Mouse (Mus musculus): ENCODE data around the gene Bbs9. TPM values are rescaled to one million over a fixed set of nuclear protein-coding genes. Genes with fewer than 3 reads are reported as not detected.

Gene Bbs9
- polyA plus RNA-seq, 1 experiment from 2014 or later, result 13.2 TPM

DNA sequence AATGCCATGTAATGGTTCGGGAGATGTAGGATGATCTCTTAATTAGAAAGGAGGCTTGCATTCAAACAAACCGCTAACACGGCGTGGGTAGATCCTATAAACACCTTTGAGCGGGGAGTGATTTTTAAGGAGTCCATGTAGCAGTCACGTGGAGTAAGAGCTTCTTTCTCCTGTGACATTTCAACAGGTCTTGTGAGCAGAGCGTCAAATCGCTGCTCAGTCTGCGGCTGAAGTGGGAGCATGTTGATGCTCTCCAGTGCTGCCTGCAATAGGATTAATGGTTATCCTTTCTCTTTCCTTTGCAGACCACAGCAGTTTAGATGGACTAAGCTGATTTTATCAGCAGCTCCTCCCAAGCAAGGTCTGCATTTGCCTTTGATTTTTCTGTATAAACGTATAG is 750 bp downstream of the Bbs9 start:
- Histone ChIP-seq H3K27ac (replicated peaks) (peak overlapping the region; percentile 74), H3K27me3 (ENCODE audit: low read depth, poor library complexity, severe bottlenecking) (no peaks in the 10 kb centered on the region), H3K4me1 (peaks cover 13% of the 10 kb centered on the region), H3K4me3 (peak overlapping the region; percentile 68), H3K9me3 (replicated peaks) (no peaks in the 10 kb centered on the region), H3K36me3 (no peaks in the 10 kb centered on the region)
- DNase-seq (ENCODE audit: low spot score), result no peak
- WGBS, result 6% methylated on average over 10 of the region's 10 CpGs

- no peak overlapping the region for H3K27ac ChIP-seq (replicated peaks)
- H3K9me3 ChIP-seq (replicated peaks), result no peaks in the 10 kb centered on the region
- WGBS, result 91% methylated on average over 8 of the region's 8 CpGs
- H3K4me3 ChIP-seq, result no peak overlapping the region
- peaks cover 13% of the 10 kb centered on the region for H3K4me1 ChIP-seq
- DNase-seq (ENCODE audit: low spot score), result no peak
- no peaks in the 10 kb centered on the region for H3K36me3 ChIP-seq
- no peaks in the 10 kb centered on the region for H3K27me3 ChIP-seq (ENCODE audit: low read depth, poor library complexity, severe bottlenecking)
These were observed 3.4 kb downstream of the Bbs9 start for GRCm38 (mm10) chr9:22478946-22479345.

- WGBS, result 97% methylated on average over 8 of the region's 8 CpGs
- no peak for DNase-seq (ENCODE audit: low spot score)
- Histone ChIP-seq H3K4me3 (no peak overlapping the region), H3K9me3 (replicated peaks) (no peaks in the 10 kb centered on the region), H3K4me1 (no peaks in the 10 kb centered on the region), H3K36me3 (no peaks in the 10 kb centered on the region), H3K27ac (replicated peaks) (no peak overlapping the region), H3K27me3 (ENCODE audit: low read depth, poor library complexity, severe bottlenecking) (no peaks in the 10 kb centered on the region)
These were observed 8.5 kb downstream of the Bbs9 start for GRCm38 (mm10) chr9:22483866-22484561.

DNA sequence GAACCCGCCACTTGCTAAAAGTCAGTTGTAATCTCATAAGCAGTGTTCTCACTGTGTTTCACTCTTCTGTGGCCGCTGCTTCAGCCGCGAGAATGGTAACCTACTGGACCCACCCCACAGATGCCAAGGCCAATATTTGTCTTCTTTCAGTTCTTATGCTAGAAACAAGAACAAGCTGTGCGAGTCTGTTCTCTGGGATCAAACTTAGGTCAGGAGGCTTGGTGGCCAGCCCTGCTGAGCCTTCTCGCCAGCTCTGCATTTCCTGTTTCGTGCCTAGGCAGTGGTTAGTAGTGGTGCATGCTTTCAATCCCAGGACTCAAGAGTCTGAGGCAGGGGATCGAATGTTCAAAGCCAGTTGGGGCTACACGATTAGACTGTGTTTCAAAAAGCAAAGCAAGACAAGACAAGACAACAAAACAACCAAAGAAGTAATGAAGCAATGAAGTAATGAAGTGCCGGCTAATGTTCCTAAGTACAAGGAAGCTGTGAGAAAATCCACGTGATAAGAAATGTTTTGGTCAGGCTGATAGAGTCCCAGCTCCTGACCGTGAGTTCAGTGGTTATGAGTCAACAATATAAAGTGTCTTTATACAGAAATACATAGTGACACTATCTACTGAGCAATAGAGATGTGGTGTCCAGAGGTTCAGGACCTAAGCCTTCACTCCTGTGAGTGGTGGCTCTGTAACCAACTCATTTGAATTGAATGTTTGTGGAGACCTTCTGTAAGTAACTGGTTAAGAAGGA is 9.2 kb downstream of the Bbs9 start:
- DNase-seq (ENCODE audit: low spot score), result no peak
- H3K27ac ChIP-seq (replicated peaks), result no peak overlapping the region
- no peaks in the 10 kb centered on the region for H3K27me3 ChIP-seq (ENCODE audit: low read depth, poor library complexity, severe bottlenecking)
- H3K36me3 ChIP-seq, result no peaks in the 10 kb centered on the region
- H3K4me1 ChIP-seq, result no peaks in the 10 kb centered on the region
- H3K4me3 ChIP-seq, result no peak overlapping the region
- WGBS, result 92% methylated on average over 12 of the region's 12 CpGs
- H3K9me3 ChIP-seq (replicated peaks), result no peaks in the 10 kb centered on the region

DNA sequence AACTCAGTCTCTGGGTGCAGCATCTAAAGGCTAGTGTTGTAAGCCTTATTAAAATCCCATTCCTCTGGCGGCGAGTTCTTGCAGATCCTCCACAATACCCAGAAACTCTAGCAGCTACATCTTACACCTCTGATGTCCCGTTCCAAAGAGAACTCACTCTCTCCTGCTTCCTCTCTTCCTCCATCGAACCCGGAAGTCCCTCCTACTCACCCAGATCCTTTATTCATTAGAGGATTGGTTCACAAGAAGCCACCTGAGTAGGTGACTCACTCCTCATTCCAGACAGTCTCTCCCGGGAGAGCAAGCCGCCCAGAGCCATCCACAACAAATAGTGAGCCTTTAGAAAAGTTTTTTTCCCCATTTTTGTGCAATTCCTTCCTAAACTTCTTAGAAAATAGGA is 10.7 kb downstream of the Bbs9 start:
- DNase-seq (ENCODE audit: low spot score), result no peak
- Histone ChIP-seq H3K4me1 (no peaks in the 10 kb centered on the region), H3K9me3 (replicated peaks) (no peaks in the 10 kb centered on the region), H3K4me3 (no peak overlapping the region), H3K36me3 (no peaks in the 10 kb centered on the region), H3K27me3 (ENCODE audit: low read depth, poor library complexity, severe bottlenecking) (no peaks in the 10 kb centered on the region), H3K27ac (replicated peaks) (no peak overlapping the region)
- WGBS, result 94% methylated on average over 7 of the region's 7 CpGs

DNA sequence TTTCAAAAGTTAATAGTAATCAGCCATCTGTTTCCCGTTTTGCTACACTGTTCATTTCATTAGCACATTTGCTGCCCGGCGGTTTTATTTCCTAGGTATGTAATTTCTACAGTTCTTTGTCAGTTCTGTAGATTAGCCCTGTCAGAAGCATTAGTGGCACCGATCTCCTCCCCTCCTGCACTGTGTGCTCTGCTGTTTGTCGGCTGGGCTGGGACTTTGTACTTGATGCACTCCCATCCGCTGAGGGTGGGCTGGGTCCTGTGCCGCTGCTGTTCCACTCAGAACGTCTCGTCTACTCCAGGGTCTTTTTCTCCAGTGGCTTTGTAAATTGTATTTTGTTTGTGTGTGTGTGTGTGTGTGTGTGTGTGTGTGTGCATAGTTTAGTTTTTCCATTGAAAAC is 13.4 kb downstream of the Bbs9 start:
- DNase-seq (ENCODE audit: low spot score), result no peak
- Histone ChIP-seq H3K36me3 (no peaks in the 10 kb centered on the region), H3K27ac (replicated peaks) (no peak overlapping the region), H3K4me3 (no peak overlapping the region), H3K4me1 (no peaks in the 10 kb centered on the region), H3K9me3 (replicated peaks) (no peaks in the 10 kb centered on the region), H3K27me3 (ENCODE audit: low read depth, poor library complexity, severe bottlenecking) (no peaks in the 10 kb centered on the region)
- WGBS, result 70% methylated on average over 9 of the region's 9 CpGs

DNA sequence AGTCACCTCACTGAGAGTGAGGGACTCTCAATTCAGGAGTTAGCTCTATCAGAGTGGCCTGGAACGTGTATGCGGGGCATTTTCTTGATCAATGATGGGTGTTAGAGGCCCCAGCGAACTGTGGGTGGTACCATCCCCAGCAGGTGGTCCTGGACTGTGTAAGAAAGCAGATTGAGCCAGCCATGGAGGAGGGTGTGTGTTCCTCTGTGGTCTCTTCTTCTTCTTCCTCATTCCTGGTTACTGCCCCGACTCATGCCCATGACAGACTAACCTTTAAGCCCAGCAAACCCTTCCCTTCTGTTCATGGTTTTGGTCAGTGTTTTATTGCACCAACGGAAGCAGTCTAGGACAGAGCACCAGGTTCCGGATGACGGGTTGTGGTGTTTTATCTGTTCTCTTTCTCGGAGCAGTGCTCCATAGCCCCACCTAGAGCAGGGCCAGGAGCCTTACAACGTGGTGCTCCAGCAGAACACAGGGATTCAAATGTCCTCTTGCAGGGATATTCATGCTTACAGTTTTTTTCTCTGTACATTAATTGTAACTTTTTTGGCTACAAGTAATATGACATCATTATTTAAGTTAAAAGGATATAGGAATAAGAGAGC is 18.8 kb downstream of the Bbs9 start:
- WGBS, result 84% methylated on average over 9 of the region's 9 CpGs
- Histone ChIP-seq H3K36me3 (no peaks in the 10 kb centered on the region), H3K27me3 (ENCODE audit: low read depth, poor library complexity, severe bottlenecking) (no peaks in the 10 kb centered on the region), H3K9me3 (replicated peaks) (no peaks in the 10 kb centered on the region), H3K27ac (replicated peaks) (no peak overlapping the region), H3K4me1 (no peaks in the 10 kb centered on the region), H3K4me3 (no peak overlapping the region)
- no peak for DNase-seq (ENCODE audit: low spot score)

- Histone ChIP-seq H3K27me3 (ENCODE audit: low read depth, poor library complexity, severe bottlenecking) (no peaks in the 10 kb centered on the region), H3K4me3 (no peak overlapping the region), H3K36me3 (no peaks in the 10 kb centered on the region; the same call in 1 of the 2 replicates), H3K4me1 (no peaks in the 10 kb centered on the region), H3K9me3 (replicated peaks) (no peaks in the 10 kb centered on the region), H3K27ac (replicated peaks) (no peak overlapping the region)
- DNase-seq (ENCODE audit: low spot score), result no peak
- 84% methylated on average over 2 of the region's 2 CpGs for WGBS
These were observed 19.6 kb downstream of the Bbs9 start for GRCm38 (mm10) chr9:22495133-22495532.

GRCm38 (mm10) chr9:22497021-22497767 is 21.7 kb downstream of the Bbs9 start:
- H3K36me3 ChIP-seq, result no peaks in the 10 kb centered on the region; the same call in 1 of the 2 replicates
- no peak overlapping the region for H3K27ac ChIP-seq (replicated peaks)
- no peak overlapping the region for H3K4me3 ChIP-seq
- no peak for DNase-seq (ENCODE audit: low spot score)
- 90% methylated on average over 6 of the region's 6 CpGs for WGBS
- no peaks in the 10 kb centered on the region for H3K27me3 ChIP-seq (ENCODE audit: low read depth, poor library complexity, severe bottlenecking)
- no peaks in the 10 kb centered on the region for H3K4me1 ChIP-seq
- H3K9me3 ChIP-seq (replicated peaks), result no peaks in the 10 kb centered on the region

- Histone ChIP-seq H3K27me3 (ENCODE audit: low read depth, poor library complexity, severe bottlenecking) (no peaks in the 10 kb centered on the region), H3K9me3 (replicated peaks) (no peaks in the 10 kb centered on the region), H3K27ac (replicated peaks) (no peak overlapping the region), H3K4me1 (peaks cover 5% of the 10 kb centered on the region; the same call in 1 of the 2 replicates), H3K4me3 (no peak overlapping the region), H3K36me3 (no peaks in the 10 kb centered on the region; the same call in 1 of the 2 replicates)
- no peak for DNase-seq (ENCODE audit: low spot score)
- 95% methylated on average over 2 of the region's 2 CpGs for WGBS
These were observed 27.5 kb downstream of the Bbs9 start for GRCm38 (mm10) chr9:22502972-22503371.

- Histone ChIP-seq H3K4me1 (peaks cover 5% of the 10 kb centered on the region; the same call in 1 of the 2 replicates), H3K27me3 (ENCODE audit: low read depth, poor library complexity, severe bottlenecking) (no peaks in the 10 kb centered on the region), H3K27ac (replicated peaks) (no peak overlapping the region), H3K4me3 (no peak overlapping the region), H3K36me3 (no peaks in the 10 kb centered on the region; the same call in 1 of the 2 replicates), H3K9me3 (replicated peaks) (no peaks in the 10 kb centered on the region)
- 81% methylated on average over 5 of the region's 5 CpGs for WGBS
- DNase-seq (ENCODE audit: low spot score), result no peak
These were observed 28.1 kb downstream of the Bbs9 start for GRCm38 (mm10) chr9:22503581-22503980.

- H3K9me3 ChIP-seq (replicated peaks), result no peaks in the 10 kb centered on the region
- H3K27me3 ChIP-seq (ENCODE audit: low read depth, poor library complexity, severe bottlenecking), result no peaks in the 10 kb centered on the region
These were observed 30.1 kb downstream of the Bbs9 start for GRCm38 (mm10) chr9:22505574-22505973.

More at GRCm38 (mm10) chr9:22505574-22505973, 30.1 kb downstream of the Bbs9 start:
- no peak for DNase-seq (ENCODE audit: low spot score)
- H3K36me3 ChIP-seq, result no peaks in the 10 kb centered on the region
- no peak overlapping the region for H3K4me3 ChIP-seq
- H3K27ac ChIP-seq (replicated peaks), result no peak overlapping the region
- peaks cover 5% of the 10 kb centered on the region; the same call in 1 of the 2 replicates for H3K4me1 ChIP-seq
- 77% methylated on average over 2 of the region's 2 CpGs for WGBS
